Mouse (Mus musculus): ENCODE measurements around the gene Gtpbp10.

The Gtpbp10 gene

DNA sequence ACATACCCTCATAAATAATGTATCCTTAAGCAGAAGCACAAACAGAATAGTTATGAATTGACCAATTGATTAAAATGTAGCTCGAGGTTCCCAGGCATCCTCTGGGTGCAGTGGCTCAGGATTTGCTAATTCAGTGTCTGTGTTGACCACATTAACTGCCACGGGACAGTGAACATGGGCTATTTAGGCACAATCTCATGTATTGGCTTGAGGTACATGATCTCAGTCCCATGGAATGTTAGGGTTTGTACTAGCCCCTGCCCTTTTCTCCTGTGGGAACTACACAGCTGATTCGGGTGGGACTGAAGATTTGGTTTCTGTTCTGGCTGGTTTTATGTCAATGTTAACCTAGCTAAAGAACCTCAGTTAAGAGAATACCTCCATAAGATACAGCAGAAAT is 62.9 kb downstream of the Gtpbp10 start:
- DNase-seq (ENCODE audit: low spot score), result no peak

DNA sequence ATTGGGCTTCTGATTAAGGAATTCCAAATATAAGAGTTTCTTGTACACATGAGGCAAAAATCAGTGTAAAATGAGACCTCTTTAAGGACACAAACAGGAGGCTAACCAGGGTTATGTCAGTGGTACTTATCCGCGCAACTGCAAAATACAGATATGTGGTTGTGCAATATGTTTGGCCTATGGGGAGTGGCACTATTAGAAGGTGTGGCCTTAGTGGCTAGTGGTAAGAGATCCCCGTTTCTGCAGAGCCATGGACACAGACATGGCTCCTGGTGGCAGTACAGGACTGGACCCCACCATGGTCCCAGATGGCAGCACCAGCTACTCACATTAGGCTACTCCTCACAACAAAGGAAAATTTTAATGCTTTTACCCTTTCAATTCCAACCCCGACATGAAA is 64.3 kb downstream of the Gtpbp10 start:
- no peak for DNase-seq (ENCODE audit: low spot score)

DNA sequence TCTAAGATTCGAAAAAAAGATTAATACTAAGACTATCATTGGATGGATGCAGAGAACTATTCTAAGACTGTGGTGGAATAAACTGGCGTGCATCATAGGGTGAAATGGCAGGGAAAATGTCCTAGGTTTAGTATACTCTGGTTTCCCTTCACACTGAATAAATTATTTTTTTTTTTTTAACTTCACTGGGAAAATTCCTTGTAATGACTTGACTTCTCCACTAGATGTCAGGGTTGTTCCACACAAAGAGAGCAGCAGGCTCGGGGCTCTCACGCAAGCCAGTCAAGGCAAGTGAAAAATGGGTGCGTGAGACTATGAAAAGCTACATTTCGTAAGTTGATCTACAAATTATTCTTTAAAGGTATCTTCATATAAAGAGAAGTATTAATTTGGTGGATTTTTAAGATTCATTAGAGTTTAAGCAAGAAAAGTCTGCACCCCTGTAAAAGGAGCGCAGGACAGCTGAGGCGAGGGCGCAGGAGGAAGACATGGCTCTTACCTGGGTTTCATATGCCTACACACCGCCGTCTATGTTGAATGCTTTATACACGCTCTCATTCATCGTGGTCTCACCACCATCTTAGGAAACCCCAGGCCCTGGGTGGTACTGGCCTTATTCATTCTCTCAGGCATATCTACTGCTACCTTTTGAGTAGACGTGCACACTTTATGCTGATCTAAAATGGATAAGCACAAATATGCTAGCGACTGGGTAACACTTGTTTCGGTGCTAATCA is 64.9 kb downstream of the Gtpbp10 start:
- DNase-seq (ENCODE audit: low spot score), result no peak

DNA sequence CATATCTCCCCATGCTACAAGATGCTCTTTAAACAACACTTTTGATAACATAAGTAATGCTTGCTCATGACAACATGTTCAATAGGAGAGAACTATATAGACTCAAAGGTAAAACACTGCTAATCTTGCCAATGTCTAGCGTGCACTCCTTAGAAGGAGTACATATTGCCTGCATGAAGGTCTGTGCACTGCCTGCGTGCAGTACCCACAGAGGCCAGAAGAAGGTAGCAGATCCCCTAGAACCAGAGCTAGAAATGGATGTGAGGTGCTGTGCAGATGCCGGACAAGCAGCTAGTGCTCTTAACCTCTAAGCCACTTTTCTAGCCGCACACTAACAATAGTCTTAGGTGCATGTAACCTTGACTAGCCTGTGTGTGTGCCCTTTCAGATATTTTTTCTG is 67.2 kb downstream of the Gtpbp10 start:
- DNase-seq (ENCODE audit: low spot score), result no peak
